Mouse (Mus musculus) myocyte (in vitro differentiated cells): Measurements from ENCODE around the gene Gna12.

ENCODE experiments used
- CEBPB ChIP-seq: IDR thresholded peaks from 2 replicates; pipeline ENCODE4 v1.6.1; 2011; ENCODE audit warnings: mild to moderate bottlenecking, moderate library complexity; ENCODE audit not compliant: poor library complexity, insufficient read depth, severe bottlenecking
- MAX ChIP-seq: IDR thresholded peaks from one replicate; pipeline ENCODE4 v1.6.1; 2011; ENCODE audit warnings: low read depth, mild to moderate bottlenecking, control low read depth
- POLR2A ChIP-seq: IDR thresholded peaks from one replicate; pipeline ENCODE4 v1.6.1; 2011; ENCODE audit warnings: low read depth, mild to moderate bottlenecking, control low read depth, moderate library complexity; ENCODE audit not compliant: insufficient read length
- USF1 ChIP-seq: IDR thresholded peaks from one replicate; pipeline ENCODE4 v1.6.1; 2011; ENCODE audit warnings: low read depth, mild to moderate bottlenecking, control low read depth, moderate library complexity

DNA sequence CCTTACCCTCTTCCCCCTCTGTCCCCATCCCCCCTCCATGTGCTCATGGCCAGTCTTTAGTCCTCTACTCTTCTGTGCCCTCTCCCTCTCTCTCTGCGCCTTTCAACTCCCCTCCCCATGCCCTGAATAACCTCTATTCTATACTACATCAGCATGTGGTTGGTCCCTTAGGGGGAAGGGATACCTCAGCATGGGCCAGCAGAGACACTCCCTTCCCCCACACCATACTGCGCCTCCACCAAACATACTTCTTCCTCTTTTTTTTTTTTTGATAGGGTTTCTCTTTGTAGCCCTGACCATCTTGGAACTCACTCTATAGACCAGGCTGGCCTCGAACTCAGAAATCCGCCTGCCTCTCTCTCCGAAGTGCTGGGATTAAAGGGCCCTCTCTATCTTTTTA lies 15.8 kb downstream of the Gna12 start:
- TF ChIP-seq POLR2A (no peak), USF1 (no peak), MAX (no peak), CEBPB (no peak)
